Mouse (Mus musculus) thymus, postnatal 0 days (tissue): Measurements from ENCODE around the gene Slc11a1. TPM values are rescaled to one million over a fixed set of nuclear protein-coding genes. Genes with fewer than 3 reads are reported as not detected.
"Not testable (repeated sequence)": the region's sequence is repeated elsewhere in the genome, so short reads cannot be mapped to it uniquely, and the experiment has no call there.

Experiments used
- DNase-seq: peaks from one replicate; pipeline ENCODE4 v3.0.0-alpha.2; 2015; ENCODE audit warnings: low spot score
- polyA plus RNA-seq: library from polyadenylated mRNA; unstranded; fragments of >200 nt; fragmentation: Nextera tagmentation; extraction: Ambion mirVana; gene quantifications from 2 replicates; pipeline ENCODE4 v1.2.1, GENCODE M21; 2015

Gene Slc11a1
- polyA plus RNA-seq, result 5.6 and 6.1 TPM in 2 replicates

DNA sequence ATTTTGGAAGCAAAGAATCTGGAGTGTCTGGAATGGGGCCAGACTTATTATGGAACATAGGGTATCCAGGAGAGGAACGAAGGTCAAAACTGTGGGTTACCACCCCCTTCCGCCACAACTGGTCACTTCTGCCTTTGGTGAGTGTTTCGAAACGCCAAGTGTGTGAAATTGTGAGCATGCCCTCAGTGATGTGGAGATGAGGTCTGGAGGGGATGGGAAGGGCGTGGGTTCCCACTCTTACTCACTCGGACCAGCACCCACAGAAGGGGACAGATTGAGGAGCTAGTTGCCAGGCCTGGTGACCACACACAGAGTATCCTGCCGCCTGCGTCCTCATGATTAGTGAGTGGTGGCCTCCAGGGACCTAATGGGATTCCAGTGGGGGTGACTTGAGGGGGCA lies at the start of gene Slc11a1:
Gene Slc11a1 (plus strand): TSS at position 216 of the 400 bp plus-strand sequence.
- DNase-seq, result no peak

DNA sequence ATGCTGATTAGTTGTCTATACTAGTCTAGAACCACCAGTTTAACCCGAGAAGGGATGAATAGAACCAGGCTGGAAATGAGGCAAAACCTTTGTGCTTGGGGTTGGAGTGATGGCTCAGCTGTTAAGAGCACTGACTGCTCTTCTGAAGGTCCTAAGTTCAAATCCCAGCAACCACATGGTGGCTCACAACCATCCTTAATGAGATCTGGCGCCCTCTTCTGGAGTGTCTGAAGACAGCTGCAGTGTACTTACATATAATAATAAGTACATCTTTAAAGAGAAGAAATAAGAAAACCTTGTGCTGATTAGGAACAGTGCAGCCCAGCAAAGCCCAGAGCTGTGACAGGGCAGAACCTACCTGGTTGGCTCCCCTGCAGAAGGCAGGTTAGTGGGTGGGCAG lies 48.1 kb upstream of the Slc11a1 start:
- not testable (repeated sequence) for DNase-seq

DNA sequence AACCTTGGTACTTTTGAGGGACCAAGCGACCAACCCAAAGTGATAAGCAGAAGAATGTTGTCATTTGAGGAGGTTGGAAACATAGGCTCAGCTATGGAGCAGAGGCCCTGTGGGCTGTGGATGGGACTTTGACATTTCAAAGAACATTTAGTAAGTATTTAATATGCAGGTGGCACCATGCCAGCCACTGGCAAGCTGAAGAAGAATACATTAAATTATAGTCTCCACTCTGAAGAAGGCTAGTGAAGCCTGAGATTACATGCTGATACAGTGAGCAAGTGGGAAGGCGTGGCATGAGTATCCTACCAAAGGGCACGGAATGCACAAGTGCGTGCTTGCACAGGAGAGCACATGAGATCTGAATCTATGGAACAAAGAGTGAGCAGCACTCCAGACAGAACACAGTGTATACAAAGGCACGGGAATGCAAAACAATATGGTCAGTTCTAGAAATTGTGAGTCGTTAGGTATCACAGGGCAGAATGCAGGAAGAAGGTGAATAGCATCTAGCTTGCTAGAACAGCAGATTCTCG lies 45.0 kb upstream of the Slc11a1 start:
- no peak for DNase-seq

DNA sequence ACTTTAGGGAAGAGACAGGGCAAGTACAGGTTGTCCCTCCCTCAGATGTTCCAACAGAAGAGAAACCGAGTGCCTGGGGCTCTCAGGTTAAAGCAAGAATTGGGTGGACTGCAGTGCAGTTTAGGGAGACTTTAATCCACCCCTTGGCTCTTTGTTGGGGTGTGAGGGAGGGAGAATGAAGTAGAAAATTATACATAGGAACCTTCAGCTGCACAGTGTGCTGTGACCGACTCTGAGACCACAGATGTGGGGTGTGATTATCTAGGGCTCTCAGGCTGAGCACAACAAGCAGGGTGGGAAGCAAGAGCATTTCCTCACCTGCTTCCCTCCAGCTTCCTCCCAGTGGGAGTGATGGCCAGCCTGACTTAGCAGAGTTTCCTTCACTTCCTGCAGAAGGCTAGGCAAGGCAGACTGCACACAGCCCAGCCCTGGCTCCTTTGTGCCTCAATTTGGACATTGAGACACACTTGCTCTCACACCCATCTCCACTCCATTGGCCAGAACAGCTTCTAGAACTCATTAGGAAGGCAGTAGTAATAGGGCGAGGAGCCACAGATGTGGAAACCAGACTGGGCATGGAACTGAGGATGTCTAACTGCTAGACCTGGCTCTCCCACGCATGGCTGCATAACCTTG lies 43.8 kb upstream of the Slc11a1 start:
- no peak for DNase-seq

DNA sequence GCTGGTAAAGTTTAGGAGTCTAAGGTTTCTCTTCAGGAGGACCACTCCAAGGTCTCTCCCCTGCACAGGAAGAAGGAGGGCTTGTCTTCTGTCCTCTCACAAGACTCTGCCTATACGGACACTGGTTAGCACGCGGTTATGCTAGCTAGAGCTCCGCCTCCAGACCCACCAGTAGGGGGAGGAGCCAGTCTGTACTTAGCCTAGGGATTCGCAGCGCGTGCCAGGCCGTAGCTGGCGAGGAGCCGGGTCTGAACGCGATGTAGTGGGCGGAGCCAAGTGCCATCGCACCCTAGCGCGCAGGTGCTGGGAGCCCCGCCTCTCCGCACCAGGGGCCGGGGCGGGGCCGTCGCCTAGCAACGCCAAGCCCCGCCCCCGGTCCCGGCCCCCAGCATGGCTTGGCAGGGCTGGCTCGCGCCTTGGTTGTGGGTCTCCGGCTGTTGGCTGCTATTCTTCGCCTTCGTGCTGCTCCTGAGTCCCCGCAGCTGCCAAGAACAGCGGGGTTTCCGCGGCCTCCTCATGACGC lies 42.7 kb upstream of the Slc11a1 start:
- peak; percentile 99 for DNase-seq

DNA sequence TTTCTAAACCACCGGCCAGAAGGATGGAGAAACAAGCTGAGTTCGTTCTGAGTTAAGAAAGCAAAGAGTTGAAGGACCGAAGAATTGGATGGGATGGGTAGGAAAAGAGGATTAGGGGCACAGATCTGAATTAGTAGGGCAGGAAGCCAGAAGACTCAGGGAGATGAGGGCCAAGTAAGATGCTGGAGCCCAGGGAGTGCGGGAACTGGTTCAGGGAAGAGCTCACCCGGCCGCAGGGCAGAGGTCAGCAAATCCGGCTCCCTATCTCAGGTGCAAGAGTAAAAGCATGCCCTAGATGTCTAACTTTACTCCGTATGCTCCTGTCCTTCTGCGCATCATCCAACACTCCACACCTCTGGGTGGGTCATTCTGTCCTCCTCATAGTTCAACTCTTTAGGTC lies 42.1 kb upstream of the Slc11a1 start:
- no peak for DNase-seq

DNA sequence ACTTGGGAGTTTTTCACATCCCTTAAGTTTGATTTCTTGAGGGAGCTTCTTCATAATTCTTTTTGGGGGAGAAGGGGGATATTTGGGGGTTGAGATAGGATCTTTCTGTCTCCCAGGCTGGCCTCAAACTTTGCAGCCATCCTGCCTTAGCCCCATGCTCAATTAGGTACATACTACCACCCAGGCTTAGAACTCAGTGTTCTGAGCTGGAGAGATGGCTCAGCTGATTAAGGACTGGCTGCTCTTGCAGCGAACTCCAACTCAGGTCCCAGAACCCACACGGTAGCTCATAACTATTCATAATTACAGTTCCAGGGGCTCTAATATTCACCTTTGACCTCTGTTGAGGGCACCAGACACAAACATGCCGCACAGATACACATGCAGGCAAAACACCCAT lies 40.4 kb upstream of the Slc11a1 start:
- DNase-seq, result no peak

DNA sequence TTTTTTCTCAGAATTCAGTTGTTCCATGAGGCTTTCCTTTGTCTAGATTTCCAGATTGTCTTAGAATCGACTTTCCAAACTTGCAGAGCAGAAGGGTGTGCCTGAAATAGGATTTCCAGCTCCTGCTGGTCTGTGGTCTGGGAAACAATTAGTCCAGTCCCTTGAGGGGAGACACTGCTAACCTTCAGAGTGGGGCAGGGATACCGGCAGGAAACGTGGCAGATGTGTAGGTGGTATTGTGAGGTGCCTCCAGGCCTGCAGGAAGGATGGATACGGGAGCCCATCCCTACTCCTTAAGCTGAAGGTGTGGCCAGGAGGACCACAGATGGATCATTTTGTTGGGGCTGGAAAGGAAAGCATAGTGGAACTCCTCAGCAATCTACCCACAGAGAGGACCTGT lies 40.0 kb upstream of the Slc11a1 start:
- no peak for DNase-seq

DNA sequence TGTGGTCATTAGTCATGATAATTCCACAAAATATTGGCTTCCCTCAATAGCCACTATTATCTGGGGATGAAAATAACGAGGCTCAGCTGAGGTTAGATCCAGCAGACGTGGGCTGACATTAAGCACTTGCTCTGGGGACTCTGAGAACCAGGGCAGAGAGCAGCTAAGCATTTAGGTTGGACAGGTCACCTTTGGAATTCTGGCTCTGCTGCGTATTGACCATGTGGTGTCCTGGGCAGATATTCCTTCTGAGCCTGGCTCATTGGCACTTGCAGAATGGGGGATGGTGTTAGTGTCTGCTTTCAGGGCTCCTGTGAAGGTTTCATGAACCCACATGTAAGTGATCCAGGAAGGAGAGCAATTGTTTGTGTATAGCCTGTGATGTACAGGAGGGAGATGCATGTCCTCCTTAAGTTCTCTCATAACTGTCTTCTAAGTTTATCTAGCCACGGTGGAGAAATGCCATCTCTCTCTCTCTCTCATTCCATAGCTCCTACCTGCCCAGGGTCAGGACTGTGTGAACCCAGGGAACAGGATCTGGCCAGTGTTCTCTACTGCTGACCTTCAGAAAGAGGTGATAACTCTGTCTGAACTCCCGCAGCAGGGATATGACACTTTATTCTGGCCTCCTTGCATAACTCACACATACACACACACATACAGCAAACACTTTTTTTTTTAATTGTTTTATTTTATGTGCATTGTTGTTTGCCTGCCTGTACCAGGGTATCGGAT lies 39.4 kb upstream of the Slc11a1 start:
- no peak for DNase-seq

DNA sequence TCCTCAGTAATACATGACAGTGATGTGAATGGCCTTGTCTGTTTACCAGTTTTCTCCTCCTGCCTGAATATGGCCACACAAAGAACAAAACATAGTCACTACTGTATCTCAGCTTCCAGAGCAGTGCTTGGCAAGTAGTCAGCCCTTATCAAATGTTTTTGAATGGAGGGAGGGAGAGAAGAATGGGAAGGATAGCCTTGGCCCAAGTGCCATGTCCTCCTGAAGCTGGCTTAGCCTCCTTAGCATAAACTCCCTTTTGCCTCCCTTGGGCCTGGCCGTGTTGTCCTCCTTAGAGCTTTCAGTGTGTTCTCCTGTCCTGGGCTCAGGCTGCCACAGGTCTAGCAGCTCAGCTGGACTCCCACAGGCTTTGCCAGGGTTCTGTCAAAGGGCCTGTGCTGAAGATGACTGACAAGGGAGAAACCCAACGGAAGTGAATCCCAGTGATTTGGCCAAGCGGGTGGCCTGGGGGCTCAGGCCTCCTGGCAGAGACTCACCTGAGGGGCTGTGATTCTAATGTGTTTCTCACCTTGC lies 37.7 kb upstream of the Slc11a1 start:
- no peak for DNase-seq

DNA sequence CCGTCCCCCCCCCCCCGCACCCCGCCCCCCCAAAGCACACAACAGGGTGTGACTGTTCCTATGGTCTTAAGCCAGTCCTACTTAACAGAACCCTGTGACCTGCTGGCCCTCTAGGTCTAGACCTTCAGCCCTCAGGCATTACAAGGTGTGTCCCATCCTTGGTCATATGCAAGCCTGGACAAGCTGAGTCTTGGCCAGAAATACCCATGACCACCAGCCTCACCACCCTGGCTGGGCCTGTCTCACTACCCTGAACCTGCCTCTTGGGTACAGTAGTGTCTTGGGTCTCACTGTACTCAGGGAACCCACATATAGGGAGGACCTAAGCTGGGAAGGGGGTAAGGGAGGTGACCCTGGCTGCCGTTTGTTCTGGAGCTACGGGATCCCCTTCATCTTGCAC lies 37.0 kb upstream of the Slc11a1 start:
- DNase-seq, result no peak

DNA sequence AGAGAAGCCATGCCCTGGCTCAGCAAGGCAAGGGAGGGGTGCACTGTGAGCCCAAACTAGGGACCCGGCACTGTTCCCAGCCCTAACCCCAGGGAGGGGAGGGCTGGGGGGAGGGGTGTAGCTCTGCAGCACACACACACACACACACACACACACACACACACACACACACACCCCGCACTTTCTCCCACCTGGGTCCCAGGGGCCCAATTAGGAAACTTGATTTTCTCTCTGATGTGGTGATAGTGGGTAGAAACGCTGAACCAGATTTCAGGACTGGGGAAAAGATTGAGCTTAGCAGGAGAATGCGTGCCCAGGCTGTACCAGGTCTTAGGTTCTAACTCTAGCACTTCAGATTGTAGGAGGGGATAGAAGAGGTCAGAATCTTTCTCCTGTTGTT lies 36.4 kb upstream of the Slc11a1 start:
- no peak for DNase-seq

DNA sequence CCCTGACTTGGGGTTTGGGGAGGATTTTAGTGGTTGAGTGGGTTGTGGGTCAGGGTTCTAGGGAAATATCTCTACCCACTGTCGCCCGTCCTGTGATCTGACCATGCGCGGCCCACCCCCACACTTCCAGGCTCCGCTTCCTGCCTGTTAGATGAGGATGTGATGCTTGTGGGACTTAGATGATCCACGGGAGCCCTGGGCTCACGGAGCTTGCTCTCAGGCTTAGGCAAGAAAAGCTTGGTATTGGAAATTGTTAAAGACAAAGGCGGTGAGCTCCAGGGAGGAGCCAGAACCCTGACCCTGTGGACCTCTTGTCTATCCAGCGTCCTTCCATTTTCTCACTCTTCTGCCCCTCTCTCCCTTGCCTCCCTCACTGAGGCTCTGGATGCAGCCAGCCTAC lies 35.1 kb upstream of the Slc11a1 start:
- DNase-seq, result no peak

DNA sequence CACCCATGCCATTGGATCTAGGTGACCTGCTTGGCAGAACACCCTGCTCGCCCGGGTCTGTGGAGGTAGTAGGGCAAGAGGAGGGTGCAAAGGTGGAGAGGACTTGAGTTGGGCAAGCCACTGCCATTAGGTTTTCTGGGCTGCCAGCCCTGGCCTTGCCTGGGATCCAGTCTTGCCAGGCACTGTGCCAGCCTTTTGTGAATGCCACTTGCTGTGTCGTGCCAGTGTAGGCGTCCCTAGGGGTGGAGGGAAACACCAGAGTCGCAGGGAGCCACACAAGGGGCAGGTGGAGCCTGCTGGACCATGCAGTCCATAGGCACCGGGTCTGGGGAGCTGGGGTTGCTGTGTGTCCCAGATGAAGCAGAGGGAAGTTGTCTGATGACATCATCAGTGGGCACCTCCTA lies 34.6 kb upstream of the Slc11a1 start:
- no peak for DNase-seq

DNA sequence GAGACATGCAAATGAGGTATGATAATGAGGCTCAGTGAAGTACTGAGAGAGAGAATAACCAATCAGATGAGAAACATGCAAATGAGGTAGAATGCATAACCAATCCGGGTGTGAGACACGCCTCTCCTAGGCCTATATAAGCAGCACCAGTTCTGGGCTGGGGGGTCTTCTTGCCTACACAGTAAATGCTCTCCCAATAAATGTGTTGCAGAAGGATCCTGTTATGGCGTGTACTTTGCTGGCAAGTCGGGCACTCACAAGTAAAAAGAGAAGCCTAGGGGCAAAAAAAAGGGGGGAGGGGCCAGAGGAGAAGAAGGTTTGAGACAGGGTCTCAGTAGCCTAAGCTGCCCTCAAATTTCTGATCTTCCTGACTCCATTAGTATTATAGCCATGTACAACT lies 34.0 kb upstream of the Slc11a1 start:
- not testable (repeated sequence) for DNase-seq

DNA sequence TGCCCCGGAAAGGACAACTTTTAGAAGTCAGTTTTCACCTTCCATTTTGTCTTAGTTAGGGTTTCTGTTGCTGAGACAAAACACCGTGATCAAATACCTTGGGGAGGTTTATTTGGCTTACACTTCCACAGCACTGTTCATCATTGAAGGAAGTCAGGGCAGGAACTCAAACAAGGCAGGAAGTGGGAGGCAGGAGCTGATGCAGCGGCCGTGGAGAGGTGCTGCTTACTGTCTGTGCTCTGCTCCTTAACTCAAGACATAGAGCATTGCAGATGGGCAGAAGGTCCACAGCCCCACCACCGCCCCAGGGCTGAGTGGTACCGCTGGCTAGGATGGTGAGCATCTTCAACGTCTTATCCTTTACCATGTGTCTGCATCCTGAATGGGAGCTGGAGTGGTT lies 33.1 kb upstream of the Slc11a1 start:
- no peak for DNase-seq

DNA sequence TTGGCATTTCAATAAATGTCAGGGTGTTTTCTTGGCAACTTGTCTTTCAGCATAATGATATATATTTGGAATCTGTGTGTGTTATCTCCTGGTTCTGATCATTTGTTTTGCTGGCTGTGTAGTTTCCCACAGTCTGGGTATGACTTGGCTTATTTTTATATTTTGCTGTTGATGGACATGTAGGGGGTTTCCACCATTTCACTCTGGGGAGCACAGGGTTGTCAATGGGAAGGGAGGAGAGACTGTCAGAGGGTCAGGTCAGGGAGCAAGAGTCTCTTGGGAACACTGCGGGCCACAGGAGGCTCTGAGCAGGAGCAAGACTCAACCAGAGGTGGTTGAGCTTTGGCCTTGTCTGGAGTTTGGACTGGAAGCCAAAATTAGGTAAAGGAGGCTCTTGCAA lies 32.7 kb upstream of the Slc11a1 start:
- no peak for DNase-seq

DNA sequence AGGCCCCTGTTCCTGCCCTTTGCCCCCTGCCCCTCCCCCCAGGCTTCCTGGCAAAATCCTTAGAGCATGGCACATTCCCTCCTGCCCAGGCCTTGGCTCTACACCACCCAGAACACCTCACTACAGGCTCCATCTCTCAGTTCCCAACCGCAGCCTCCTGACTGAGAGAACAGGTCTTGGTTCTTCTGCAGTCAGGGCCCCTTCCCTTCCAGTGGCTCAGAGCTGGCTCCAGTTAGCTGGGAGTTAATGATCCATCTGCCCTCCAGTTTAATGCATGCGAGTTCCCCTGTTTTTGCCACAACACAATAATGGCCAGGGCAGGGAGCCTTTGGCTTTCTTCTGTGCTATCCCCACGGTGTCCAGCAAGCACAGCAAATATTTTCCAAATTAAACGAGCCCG lies 31.8 kb upstream of the Slc11a1 start:
- no peak for DNase-seq

DNA sequence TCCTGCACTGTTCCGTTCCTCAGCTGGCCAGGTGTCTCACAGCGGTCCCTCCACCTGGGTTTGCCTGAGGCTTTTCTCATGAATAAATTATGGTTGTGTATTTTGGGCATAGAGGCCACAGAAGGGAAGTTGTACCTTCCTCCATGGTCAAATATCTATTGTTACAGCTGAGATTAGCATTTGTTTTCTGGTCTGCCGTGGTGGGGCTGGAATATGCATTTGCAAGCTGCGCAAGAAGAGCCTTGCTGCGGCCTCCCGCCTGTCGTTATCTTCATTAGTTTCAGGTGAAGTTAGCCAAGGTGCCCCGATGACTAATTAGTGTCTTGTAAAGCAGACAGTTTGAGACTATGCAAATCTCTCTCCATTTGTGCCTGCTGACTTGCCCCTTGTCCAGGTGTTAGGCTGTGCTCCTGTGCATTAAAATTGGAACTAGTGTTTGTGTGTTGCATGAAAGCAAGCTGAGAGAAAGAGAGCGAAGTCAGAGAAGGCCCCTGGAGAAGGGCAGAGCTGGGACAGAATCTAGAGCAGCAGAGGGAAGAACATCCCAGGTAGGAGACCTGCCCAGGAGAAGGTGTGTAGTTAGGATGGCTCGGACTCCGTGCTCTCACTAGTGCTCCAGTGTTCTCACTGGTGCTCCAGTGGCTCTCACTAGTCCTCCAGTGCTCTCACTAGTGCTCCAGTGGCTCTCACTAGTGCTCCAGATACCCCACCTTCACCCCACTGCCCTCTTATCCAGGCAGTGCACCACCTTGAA lies 30.7 kb upstream of the Slc11a1 start:
- DNase-seq, result no peak

DNA sequence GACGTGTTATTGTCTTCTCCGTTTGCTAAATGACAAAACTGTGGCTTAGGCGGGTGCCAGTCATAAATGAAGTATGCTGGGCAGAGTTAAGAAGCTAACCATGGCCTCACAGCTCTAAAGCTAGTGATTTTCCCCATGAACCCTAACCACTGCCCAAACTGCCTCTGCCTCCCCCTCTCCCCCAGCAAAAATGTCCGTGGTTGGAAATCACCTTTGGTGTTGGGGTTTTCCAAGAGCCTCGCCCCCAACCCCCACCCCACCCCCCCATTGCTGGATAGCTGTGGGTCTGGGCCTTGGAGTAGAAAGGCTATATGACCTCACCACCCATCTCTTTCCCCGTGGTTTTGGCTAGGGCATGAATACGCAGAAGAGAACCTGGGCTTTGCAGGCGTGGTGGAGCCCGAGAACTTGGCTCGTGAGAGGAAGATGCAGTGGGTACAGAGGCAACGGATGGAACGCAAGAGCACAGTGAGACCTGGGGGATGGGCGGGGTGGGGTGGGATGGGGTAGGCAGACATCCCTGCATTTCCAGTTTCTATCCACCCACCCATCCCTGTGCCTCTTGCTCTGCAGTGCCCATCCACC lies 23.7 kb upstream of the Slc11a1 start:
- DNase-seq, result no peak

DNA sequence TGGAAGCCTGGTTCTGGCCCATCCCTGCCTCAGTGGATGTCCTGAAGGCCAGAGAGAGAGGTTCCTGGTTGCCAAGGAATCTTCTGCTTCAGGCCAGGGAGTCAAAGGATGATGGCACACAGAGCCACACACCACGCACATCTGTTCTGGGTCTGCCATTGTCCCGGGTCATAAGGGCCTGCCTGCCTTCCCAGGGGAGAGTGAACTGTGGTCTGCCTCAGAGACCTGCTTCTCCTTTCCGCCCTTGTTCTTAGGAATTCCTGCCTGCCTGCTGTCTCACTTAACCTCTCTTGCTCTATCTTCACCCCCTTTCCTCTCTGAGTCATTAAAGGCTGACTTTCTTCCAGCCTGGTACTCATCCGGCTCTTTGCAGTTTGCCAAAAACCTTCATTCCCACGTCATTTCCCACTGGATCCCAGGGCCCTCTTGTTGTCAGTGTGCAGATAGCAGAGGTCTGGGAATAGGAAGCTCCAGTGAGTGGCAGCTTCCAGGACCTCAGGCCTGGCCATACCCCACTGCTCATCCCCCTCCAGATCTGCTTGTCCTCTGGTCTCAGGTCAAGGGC lies 22.4 kb upstream of the Slc11a1 start:
- no peak for DNase-seq
